Mouse (Mus musculus): ENCODE data around the gene Mgea5.

GRCm38 (mm10) chr19:45743619-45744018, 40.0 kb downstream of the Mgea5 start:
- no peak for TF ChIP-seq EP300 (IDR thresholded peaks at IDR 0.05; ENCODE audit: low read depth)
- TF ChIP-seq CTCF (IDR thresholded peaks at IDR 0.05; ENCODE audit: low read depth) = no peak
